Mouse (Mus musculus) hindbrain, embryonic 14.5 days (tissue): ENCODE measurements at regions not wholly inside any gene's neighbourhood (a gene's known extent, or its start where the extent isn't known, plus 50 kb on each side); places are given as distances from the start of the nearest gene placed in this dataset.

Experiments
- ATAC-seq: fragments of 200-750 bp; cut with Nextera tagmentation; 2 replicates; pipeline ENCODE4 v1.8.0; 2017; ENCODE audit warnings: moderate number of reproducible peaks, mild to moderate bottlenecking, moderate TSS enrichment, moderate library complexity; ENCODE audit not compliant: low FRiP score
- DNase-seq: peaks from one replicate; pipeline ENCODE4 v3.0.0-alpha.2; 2015; ENCODE audit warnings: low spot score
- H3K27ac ChIP-seq: fragments of 300-500 bp; sonication (generic); 2 replicates; pipeline ENCODE4 v1.5.1; 2014; ENCODE audit warnings: mild to moderate bottlenecking, moderate library complexity
- H3K27me3 ChIP-seq: fragments of 300-500 bp; sonication (generic); 2 replicates; pipeline ENCODE4 v1.6.1; 2014; ENCODE audit warnings: mild to moderate bottlenecking, low read length, mixed read lengths; ENCODE audit not compliant: control insufficient read depth, insufficient read depth
- H3K36me3 ChIP-seq: fragments of 300-500 bp; sonication (generic); replicated peaks from 2 replicates; pipeline ENCODE4 v1.6.1; 2014; ENCODE audit not compliant: control insufficient read depth, insufficient read depth
- H3K4me1 ChIP-seq: fragments of 300-500 bp; sonication (generic); replicated peaks from 2 replicates; pipeline ENCODE4 v1.6.1; 2014; ENCODE audit warnings: antibody characterized with exemption, low read length, mixed read lengths; ENCODE audit not compliant: control insufficient read depth, insufficient read depth
- H3K4me2 ChIP-seq: fragments of 300-500 bp; sonication (generic); replicated peaks from 2 replicates; pipeline ENCODE4 v1.6.1; 2014; ENCODE audit warnings: mild to moderate bottlenecking, moderate library complexity
- H3K4me3 ChIP-seq: fragments of 300-500 bp; sonication (generic); replicated peaks from 2 replicates; pipeline ENCODE4 v1.5.1; 2014; ENCODE audit warnings: mild to moderate bottlenecking, low read length
- H3K9ac ChIP-seq: fragments of 300-500 bp; sonication (generic); 2 replicates; pipeline ENCODE4 v1.6.1; 2014
- H3K9me3 ChIP-seq: fragments of 300-500 bp; sonication (generic); 2 replicates; pipeline ENCODE4 v1.6.1; 2016; ENCODE audit warnings: low read length; ENCODE audit not compliant: control insufficient read depth
- WGBS: fragments of 180-500 bp; shearing (Covaris S2); extraction: QIAGEN DNeasy Blood & Tissue Kit; methylation state at CpG from one replicate; pipeline ENCODE4 v1.1.7; 2014; 5-methylcytosine and 5-hydroxymethylcytosine counted together

- Histone ChIP-seq H3K4me3 (no peak overlapping the region), H3K4me2 (no peak overlapping the region), H3K27ac (no peak overlapping the region), H3K9ac (no peak overlapping the region), H3K27me3 (no peaks in the 10 kb centered on the region), H3K36me3 (no peaks in the 10 kb centered on the region), H3K4me1 (no peaks in the 10 kb centered on the region), H3K9me3 (no peaks in the 10 kb centered on the region)
- no peak for DNase-seq
- no peak for ATAC-seq
- 73% methylated on average over 8 of the region's 8 CpGs for WGBS
These were observed 269.0 kb upstream of the 9630041A04Rik start for GRCm38 (mm10) chr9:101592621-101593020.

- no peaks in the 10 kb centered on the region for H3K27me3 ChIP-seq
- no peaks in the 10 kb centered on the region for H3K4me1 ChIP-seq
- H3K9me3 ChIP-seq, result no peaks in the 10 kb centered on the region
- no peak overlapping the region for H3K4me3 ChIP-seq
- 70% methylated on average over 8 of the region's 8 CpGs for WGBS
- H3K27ac ChIP-seq, result no peak overlapping the region
- H3K36me3 ChIP-seq, result no peaks in the 10 kb centered on the region
- H3K9ac ChIP-seq, result no peak overlapping the region
- ATAC-seq, result no peak
- H3K4me2 ChIP-seq, result no peak overlapping the region
- DNase-seq, result no peak
These were observed 270.0 kb upstream of the 9630041A04Rik start for GRCm38 (mm10) chr9:101591681-101592080.

GRCm38 (mm10) chr9:101590310-101590709 is 271.3 kb upstream of the 9630041A04Rik start:
- DNase-seq (no peak), ATAC-seq (no peak)
- no peak overlapping the region for H3K9ac ChIP-seq
- no peak overlapping the region for H3K4me2 ChIP-seq
- H3K36me3 ChIP-seq, result no peaks in the 10 kb centered on the region
- H3K4me3 ChIP-seq, result no peak overlapping the region
- no peaks in the 10 kb centered on the region for H3K4me1 ChIP-seq
- no peaks in the 10 kb centered on the region for H3K27me3 ChIP-seq
- WGBS, result 88% methylated on average over 3 of the region's 3 CpGs
- H3K9me3 ChIP-seq, result no peaks in the 10 kb centered on the region
- H3K27ac ChIP-seq, result no peak overlapping the region

- Histone ChIP-seq H3K4me2 (no peak overlapping the region), H3K9me3 (peaks cover 7% of the 10 kb centered on the region), H3K27me3 (no peaks in the 10 kb centered on the region), H3K36me3 (no peaks in the 10 kb centered on the region), H3K27ac (no peak overlapping the region), H3K4me1 (no peaks in the 10 kb centered on the region), H3K9ac (no peak overlapping the region), H3K4me3 (no peak overlapping the region)
- 92% methylated on average over 4 of the region's 4 CpGs for WGBS
- DNase-seq (no peak), ATAC-seq (no peak)
These were observed 280.6 kb upstream of the 9630041A04Rik start for GRCm38 (mm10) chr9:101581064-101581463.

- ATAC-seq, result no peak
- Histone ChIP-seq H3K4me1 (peaks cover 3% of the 10 kb centered on the region; the same call in 1 of the 2 replicates), H3K9ac (no peak overlapping the region), H3K4me2 (no peak overlapping the region), H3K27me3 (no peaks in the 10 kb centered on the region), H3K9me3 (no peaks in the 10 kb centered on the region), H3K36me3 (no peaks in the 10 kb centered on the region), H3K27ac (no peak overlapping the region), H3K4me3 (no peak overlapping the region)
- 8% methylated on average over 4 of the region's 4 CpGs for WGBS
- DNase-seq, result no peak
These were observed 290.9 kb upstream of the 9630041A04Rik start for GRCm38 (mm10) chr9:101570714-101571113.

GRCm38 (mm10) chr9:101563196-101563595 is 298.4 kb upstream of the 9630041A04Rik start:
- no peak overlapping the region for H3K27ac ChIP-seq
- H3K4me3 ChIP-seq, result no peak overlapping the region
- DNase-seq, result no peak
- no peaks in the 10 kb centered on the region for H3K4me1 ChIP-seq
- no peaks in the 10 kb centered on the region for H3K27me3 ChIP-seq
- no peaks in the 10 kb centered on the region for H3K36me3 ChIP-seq
- ATAC-seq, result no peak
- H3K4me2 ChIP-seq, result no peak overlapping the region
- 59% methylated on average over 9 of the region's 9 CpGs for WGBS
- H3K9ac ChIP-seq, result no peak overlapping the region
- H3K9me3 ChIP-seq, result no peaks in the 10 kb centered on the region

- Histone ChIP-seq H3K27ac (no peak overlapping the region), H3K4me2 (no peak overlapping the region), H3K36me3 (no peaks in the 10 kb centered on the region), H3K4me3 (no peak overlapping the region), H3K9ac (no peak overlapping the region), H3K27me3 (no peaks in the 10 kb centered on the region), H3K9me3 (no peaks in the 10 kb centered on the region), H3K4me1 (no peaks in the 10 kb centered on the region; the same call in 1 of the 2 replicates)
- no peak for ATAC-seq
- DNase-seq, result no peak
- 82% methylated on average over 11 of the region's 11 CpGs for WGBS
These were observed 302.3 kb upstream of the 9630041A04Rik start for GRCm38 (mm10) chr9:101559366-101559765.

GRCm38 (mm10) chr9:101555011-101555673 is 303.5 kb upstream of the Ppp2r3a start:
- WGBS, result 40% methylated on average over 5 of the region's 5 CpGs
- no peak overlapping the region for H3K9ac ChIP-seq
- no peak overlapping the region for H3K4me2 ChIP-seq
- DNase-seq (no peak), ATAC-seq (no peak)
- no peaks in the 10 kb centered on the region for H3K27me3 ChIP-seq
- H3K27ac ChIP-seq, result no peak overlapping the region
- no peaks in the 10 kb centered on the region for H3K36me3 ChIP-seq
- no peaks in the 10 kb centered on the region; the same call in 1 of the 2 replicates for H3K4me1 ChIP-seq
- H3K9me3 ChIP-seq, result no peaks in the 10 kb centered on the region
- no peak overlapping the region for H3K4me3 ChIP-seq

- WGBS, result 93% methylated on average over 6 of the region's 6 CpGs
- H3K4me1 ChIP-seq, result no peaks in the 10 kb centered on the region; the same call in 1 of the 2 replicates
- H3K9me3 ChIP-seq, result peaks cover 5% of the 10 kb centered on the region; the same call in 1 of the 2 replicates
- H3K27ac ChIP-seq, result no peak overlapping the region
- no peaks in the 10 kb centered on the region for H3K27me3 ChIP-seq
- ATAC-seq (no peak), DNase-seq (no peak)
- no peak overlapping the region for H3K9ac ChIP-seq
- no peak overlapping the region for H3K4me3 ChIP-seq
- no peaks in the 10 kb centered on the region for H3K36me3 ChIP-seq
- H3K4me2 ChIP-seq, result no peak overlapping the region
These were observed 301.2 kb upstream of the Ppp2r3a start for GRCm38 (mm10) chr9:101552789-101553188.

GRCm38 (mm10) chr9:101551256-101551655 is 299.7 kb upstream of the Ppp2r3a start:
- no peak for ATAC-seq
- Histone ChIP-seq H3K4me2 (no peak overlapping the region), H3K9me3 (peaks cover 7% of the 10 kb centered on the region; the same call in 1 of the 2 replicates), H3K4me3 (no peak overlapping the region), H3K4me1 (no peaks in the 10 kb centered on the region; the same call in 1 of the 2 replicates), H3K27ac (no peak overlapping the region), H3K36me3 (no peaks in the 10 kb centered on the region), H3K27me3 (no peaks in the 10 kb centered on the region), H3K9ac (no peak overlapping the region)
- WGBS, result 64% methylated on average over 3 of the region's 3 CpGs
- DNase-seq, result no peak
